Mouse (Mus musculus): ENCODE results near the gene Vmn2r-ps130.
"Not testable (repeated sequence)": the region's sequence is repeated elsewhere in the genome, so short reads cannot be mapped to it uniquely, and the experiment has no call there.

The Vmn2r-ps130 gene

DNA sequence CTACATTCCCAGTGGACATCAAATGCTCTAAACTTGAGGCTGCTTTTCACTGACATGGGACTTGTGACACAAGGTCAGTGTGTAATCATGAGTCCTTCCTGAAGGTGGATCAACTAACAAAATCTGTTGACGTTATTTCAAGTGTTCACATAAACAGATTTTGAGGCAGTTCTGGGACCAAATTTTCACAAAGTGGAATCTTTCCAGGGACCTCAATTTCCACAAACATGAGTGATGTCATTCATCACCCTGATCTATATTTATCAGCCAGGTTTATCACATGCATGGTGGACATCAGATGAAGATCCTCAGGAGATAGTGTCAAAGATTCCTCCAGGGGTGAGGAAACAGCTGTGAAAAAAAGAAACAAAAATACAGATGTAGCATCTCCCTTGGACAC, at the start of gene Vmn2r-ps130:
Vmn2r-ps130 (plus strand) TSS at position 301 of the 400 bp plus-strand sequence.
- DNase-seq (ENCODE audit: low read depth, low spot score) = not testable (repeated sequence)
